Mouse (Mus musculus): ENCODE measurements around the gene Tbc1d22a. TPM values are rescaled to one million over a fixed set of nuclear protein-coding genes. Genes with fewer than 3 reads are reported as not detected.
A peak's percentile ranks its signal among the peaks of the same experiment; 100 is the strongest.

Gene Tbc1d22a
- polyA plus RNA-seq, 1 experiment from 2014 or later: 6.2 TPM

DNA sequence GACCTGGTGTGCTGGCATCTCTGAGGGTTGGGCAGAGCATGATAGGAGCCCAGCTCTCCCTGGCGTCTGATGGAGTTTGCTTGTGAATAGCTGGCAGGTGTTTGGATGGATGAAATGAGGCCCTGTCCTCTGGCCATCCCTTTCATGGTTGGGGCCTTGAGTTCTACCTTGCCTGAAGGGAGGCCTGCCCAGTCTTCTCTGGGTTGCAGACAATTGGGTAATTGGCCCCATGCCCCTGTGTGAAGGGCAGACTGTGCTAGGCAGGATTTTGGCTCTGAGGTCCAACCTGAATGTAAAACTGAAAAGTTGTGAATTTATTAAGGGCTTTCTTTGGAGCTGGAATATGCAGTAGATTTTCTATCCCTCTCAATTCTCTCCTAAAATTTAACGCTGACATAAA, 204.2 kb downstream of the Tbc1d22a start:
- Histone ChIP-seq H3K4me1 (ENCODE audit: control insufficient read depth, insufficient read depth, low read length) (no peaks in the 10 kb centered on the region), H3K4me3 (ENCODE audit: low read depth, low read length) (no peak overlapping the region), H3K27me3 (ENCODE audit: control insufficient read depth, insufficient read depth, low read length) (no peaks in the 10 kb centered on the region), H3K9me3 (replicated peaks; ENCODE audit: control insufficient read depth, low read length) (no peaks in the 10 kb centered on the region), H3K36me3 (replicated peaks; ENCODE audit: control insufficient read depth, insufficient read depth, low read depth, low read length) (no peaks in the 10 kb centered on the region), H3K4me2 (ENCODE audit: low read depth, low read length) (no peak overlapping the region), H3K9ac (replicated peaks; ENCODE audit: low read length) (no peak overlapping the region), H3K27ac (replicated peaks; ENCODE audit: low read depth, low read length) (no peak overlapping the region)
- no peak for DNase-seq (ENCODE audit: low spot score)
- 85% methylated on average over 2 of the region's 2 CpGs for WGBS
- no peak for ATAC-seq (replicated peaks; ENCODE audit: insufficient number of reproducible peaks, low FRiP score, low TSS enrichment, low read depth)

DNA sequence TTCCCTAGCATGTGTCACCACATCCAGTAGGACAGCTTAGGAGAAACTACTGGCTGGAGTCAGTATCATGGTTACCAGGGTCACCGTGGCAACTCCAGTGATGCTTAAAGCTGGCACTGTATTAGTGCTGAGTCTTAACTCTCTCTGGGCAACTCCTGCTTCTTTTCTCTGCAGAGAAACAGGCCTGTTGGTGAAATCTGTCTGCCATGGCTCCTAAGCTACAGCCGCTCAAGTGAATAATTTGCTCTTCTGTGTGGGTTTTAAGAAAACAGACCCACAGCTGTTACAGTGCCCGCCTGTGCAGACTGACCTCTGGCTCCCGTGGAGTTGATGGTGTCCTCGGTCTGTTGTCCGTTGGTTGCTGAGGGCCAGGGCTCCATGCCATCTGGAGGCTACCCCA, 205.4 kb downstream of the Tbc1d22a start:
- 82% methylated on average over 6 of the region's 6 CpGs for WGBS
- peak; percentile 42; the same call in 1 of the 2 replicates for ATAC-seq (replicated peaks; ENCODE audit: insufficient number of reproducible peaks, low FRiP score, low TSS enrichment, low read depth)
- H3K27ac ChIP-seq (replicated peaks; ENCODE audit: low read depth, low read length): no peak overlapping the region

DNA sequence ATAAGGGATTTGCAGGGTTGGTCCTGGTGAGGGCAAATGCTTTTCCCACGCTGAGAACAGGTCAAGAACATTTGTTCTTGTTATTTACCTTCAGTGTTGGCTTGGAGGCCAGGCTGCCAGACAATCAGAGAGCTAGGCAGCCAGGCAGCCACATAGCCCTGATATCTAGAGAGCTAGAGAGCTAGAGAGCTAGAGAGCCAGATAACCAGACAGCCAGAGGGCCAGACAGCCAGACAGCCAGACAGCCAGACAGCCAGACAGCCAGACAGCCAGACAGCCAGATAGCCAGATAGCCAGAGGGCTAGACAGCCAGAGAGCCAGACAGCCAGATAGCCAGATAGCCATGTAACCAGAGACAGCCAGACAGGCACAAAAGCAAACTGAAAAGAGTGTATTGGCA, 208.6 kb downstream of the Tbc1d22a start:
- Histone ChIP-seq H3K27ac (replicated peaks; ENCODE audit: low read depth, low read length) (no peak overlapping the region), H3K9me3 (replicated peaks; ENCODE audit: control insufficient read depth, low read length) (no peaks in the 10 kb centered on the region), H3K27me3 (ENCODE audit: control insufficient read depth, insufficient read depth, low read length) (no peaks in the 10 kb centered on the region), H3K4me1 (ENCODE audit: control insufficient read depth, insufficient read depth, low read length) (no peaks in the 10 kb centered on the region), H3K4me3 (ENCODE audit: low read depth, low read length) (no peak overlapping the region), H3K9ac (replicated peaks; ENCODE audit: low read length) (no peak overlapping the region), H3K4me2 (ENCODE audit: low read depth, low read length) (no peak overlapping the region), H3K36me3 (replicated peaks; ENCODE audit: control insufficient read depth, insufficient read depth, low read depth, low read length) (no peaks in the 10 kb centered on the region)
- ATAC-seq (replicated peaks; ENCODE audit: insufficient number of reproducible peaks, low FRiP score, low TSS enrichment, low read depth) (no peak), DNase-seq (ENCODE audit: low spot score) (no peak)
- 55% methylated on average over 1 of the region's 1 CpGs for WGBS

More for the DNA sequence above, 205.4 kb downstream of the Tbc1d22a start:
- Histone ChIP-seq H3K4me2 (ENCODE audit: low read depth, low read length) (no peak overlapping the region), H3K36me3 (replicated peaks; ENCODE audit: control insufficient read depth, insufficient read depth, low read depth, low read length) (no peaks in the 10 kb centered on the region), H3K4me1 (ENCODE audit: control insufficient read depth, insufficient read depth, low read length) (no peaks in the 10 kb centered on the region), H3K4me3 (ENCODE audit: low read depth, low read length) (no peak overlapping the region), H3K9me3 (replicated peaks; ENCODE audit: control insufficient read depth, low read length) (no peaks in the 10 kb centered on the region), H3K9ac (replicated peaks; ENCODE audit: low read length) (no peak overlapping the region), H3K27me3 (ENCODE audit: control insufficient read depth, insufficient read depth, low read length) (no peaks in the 10 kb centered on the region)
- DNase-seq (ENCODE audit: low spot score): no peak

DNA sequence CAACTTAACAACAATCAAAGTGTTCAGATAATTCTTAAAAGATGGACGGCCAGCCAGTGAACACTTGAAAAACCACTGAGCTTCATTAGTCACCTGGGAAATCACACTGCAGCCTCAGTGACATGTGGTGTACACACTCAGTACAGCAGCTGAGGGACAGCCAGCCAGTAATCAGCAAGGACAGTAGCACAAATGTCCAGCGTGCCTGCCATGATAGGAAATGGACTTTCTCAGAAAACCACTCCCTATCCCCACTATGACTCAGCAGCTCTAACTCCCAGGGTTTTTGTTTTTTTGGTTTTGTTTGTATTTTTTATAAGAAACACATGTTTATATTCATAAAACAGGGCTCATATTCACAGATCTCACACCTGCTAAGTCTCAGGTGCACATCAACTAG, 209.6 kb downstream of the Tbc1d22a start:
- Histone ChIP-seq H3K36me3 (replicated peaks; ENCODE audit: control insufficient read depth, insufficient read depth, low read depth, low read length) (no peaks in the 10 kb centered on the region), H3K27me3 (ENCODE audit: control insufficient read depth, insufficient read depth, low read length) (no peaks in the 10 kb centered on the region), H3K4me3 (ENCODE audit: low read depth, low read length) (no peak overlapping the region), H3K9ac (replicated peaks; ENCODE audit: low read length) (no peak overlapping the region), H3K4me1 (ENCODE audit: control insufficient read depth, insufficient read depth, low read length) (no peaks in the 10 kb centered on the region), H3K27ac (replicated peaks; ENCODE audit: low read depth, low read length) (no peak overlapping the region), H3K9me3 (replicated peaks; ENCODE audit: control insufficient read depth, low read length) (no peaks in the 10 kb centered on the region), H3K4me2 (ENCODE audit: low read depth, low read length) (no peak overlapping the region)
- 65% methylated on average over 2 of the region's 2 CpGs for WGBS
- ATAC-seq (replicated peaks; ENCODE audit: insufficient number of reproducible peaks, low FRiP score, low TSS enrichment, low read depth) (no peak), DNase-seq (ENCODE audit: low spot score) (no peak)

DNA sequence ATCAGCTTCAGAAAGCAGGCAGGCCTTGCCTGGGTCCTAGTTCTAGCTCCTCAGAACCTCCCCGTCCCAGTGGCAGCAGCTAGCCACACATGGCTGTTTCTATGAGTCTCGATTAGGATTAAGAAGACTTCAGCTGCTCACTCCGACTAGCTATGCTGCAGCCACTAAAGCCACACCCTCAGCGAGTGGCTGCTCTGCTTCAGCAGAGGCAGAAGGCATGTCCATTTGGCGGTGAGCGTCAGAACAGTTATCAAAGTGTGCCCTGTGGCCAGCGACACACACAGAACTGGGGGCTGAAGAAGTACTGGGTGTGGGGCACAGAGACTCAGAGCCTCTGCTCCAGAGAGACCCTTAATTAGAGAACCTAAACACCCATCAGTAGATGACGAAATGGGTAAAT, 210.7 kb downstream of the Tbc1d22a start:
- Histone ChIP-seq H3K27ac (replicated peaks; ENCODE audit: low read depth, low read length) (no peak overlapping the region), H3K27me3 (ENCODE audit: control insufficient read depth, insufficient read depth, low read length) (no peaks in the 10 kb centered on the region)
- WGBS: 69% methylated on average over 8 of the region's 8 CpGs

DNA sequence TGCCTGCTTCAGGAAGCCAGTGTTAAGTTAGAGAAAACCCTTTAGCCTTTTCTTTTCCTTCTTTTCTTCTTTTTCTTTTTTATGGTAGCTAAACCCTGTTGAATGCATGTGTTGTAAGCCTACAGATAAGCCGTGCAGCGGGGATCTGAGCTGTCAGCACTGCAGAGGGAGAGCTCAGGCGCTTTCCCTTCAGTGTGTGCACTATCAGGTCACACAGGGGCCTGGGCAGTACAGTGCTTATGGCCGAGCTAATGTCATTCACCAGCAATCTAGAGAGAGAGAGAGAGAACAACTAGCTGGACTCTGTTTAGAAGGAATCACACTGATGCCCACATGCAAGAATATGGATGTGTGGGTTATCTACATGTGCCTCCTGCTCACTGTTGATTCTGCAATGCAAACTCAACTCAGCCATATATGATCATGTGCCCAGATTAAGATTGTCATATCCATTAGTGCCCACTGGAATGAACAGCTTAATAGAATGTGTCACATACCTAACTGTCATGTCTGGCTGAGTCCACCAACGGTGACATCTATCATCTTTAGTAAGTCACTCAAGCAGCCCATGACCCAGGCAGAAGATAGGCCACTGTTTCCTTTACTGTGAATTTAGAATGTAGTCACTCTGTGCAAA, 212.2 kb downstream of the Tbc1d22a start:
- no peak overlapping the region for H3K9ac ChIP-seq (replicated peaks; ENCODE audit: low read length)
- no peaks in the 10 kb centered on the region for H3K9me3 ChIP-seq (replicated peaks; ENCODE audit: control insufficient read depth, low read length)
- ATAC-seq (replicated peaks; ENCODE audit: insufficient number of reproducible peaks, low FRiP score, low TSS enrichment, low read depth): no peak
- H3K36me3 ChIP-seq (replicated peaks; ENCODE audit: control insufficient read depth, insufficient read depth, low read depth, low read length): no peaks in the 10 kb centered on the region
- H3K4me3 ChIP-seq (ENCODE audit: low read depth, low read length): no peak overlapping the region
- H3K4me2 ChIP-seq (ENCODE audit: low read depth, low read length): no peak overlapping the region
- WGBS: 77% methylated on average over 5 of the region's 5 CpGs
- no peaks in the 10 kb centered on the region for H3K27me3 ChIP-seq (ENCODE audit: control insufficient read depth, insufficient read depth, low read length)
- H3K4me1 ChIP-seq (ENCODE audit: control insufficient read depth, insufficient read depth, low read length): no peaks in the 10 kb centered on the region
- DNase-seq (ENCODE audit: low spot score): no peak
- H3K27ac ChIP-seq (replicated peaks; ENCODE audit: low read depth, low read length): no peak overlapping the region

More for the DNA sequence above, 210.7 kb downstream of the Tbc1d22a start:
- DNase-seq (ENCODE audit: low spot score) (no peak), ATAC-seq (replicated peaks; ENCODE audit: insufficient number of reproducible peaks, low FRiP score, low TSS enrichment, low read depth) (no peak)
- Histone ChIP-seq H3K4me3 (ENCODE audit: low read depth, low read length) (no peak overlapping the region), H3K9ac (replicated peaks; ENCODE audit: low read length) (no peak overlapping the region), H3K4me2 (ENCODE audit: low read depth, low read length) (no peak overlapping the region), H3K4me1 (ENCODE audit: control insufficient read depth, insufficient read depth, low read length) (no peaks in the 10 kb centered on the region), H3K36me3 (replicated peaks; ENCODE audit: control insufficient read depth, insufficient read depth, low read depth, low read length) (no peaks in the 10 kb centered on the region), H3K9me3 (replicated peaks; ENCODE audit: control insufficient read depth, low read length) (no peaks in the 10 kb centered on the region)

DNA sequence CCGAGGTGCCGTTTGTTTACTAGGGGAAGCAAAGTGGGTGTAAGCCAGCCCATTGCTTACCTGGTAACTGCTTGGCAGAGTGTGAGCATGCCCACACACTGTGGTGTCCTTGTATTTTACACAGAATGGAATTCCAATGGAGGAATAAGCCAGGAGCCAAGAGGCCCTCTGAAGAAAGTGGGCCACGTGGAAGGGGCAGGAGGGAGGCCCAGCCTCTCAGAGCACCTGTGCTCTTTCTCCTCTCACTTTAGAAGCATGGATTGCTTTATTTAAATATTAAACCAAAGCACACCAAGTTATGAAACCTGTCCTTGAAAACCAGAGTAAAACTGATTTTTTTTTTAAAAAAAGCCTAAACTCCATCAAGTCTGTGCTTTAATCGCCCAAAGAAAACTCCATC, 213.2 kb downstream of the Tbc1d22a start:
- no peak overlapping the region for H3K4me2 ChIP-seq (ENCODE audit: low read depth, low read length)
- no peaks in the 10 kb centered on the region for H3K9me3 ChIP-seq (replicated peaks; ENCODE audit: control insufficient read depth, low read length)
- H3K36me3 ChIP-seq (replicated peaks; ENCODE audit: control insufficient read depth, insufficient read depth, low read depth, low read length): no peaks in the 10 kb centered on the region
- WGBS: 91% methylated on average over 4 of the region's 4 CpGs
- DNase-seq (ENCODE audit: low spot score) (no peak), ATAC-seq (replicated peaks; ENCODE audit: insufficient number of reproducible peaks, low FRiP score, low TSS enrichment, low read depth) (no peak)
- H3K4me3 ChIP-seq (ENCODE audit: low read depth, low read length): no peak overlapping the region
- H3K4me1 ChIP-seq (ENCODE audit: control insufficient read depth, insufficient read depth, low read length): no peaks in the 10 kb centered on the region
- no peak overlapping the region for H3K27ac ChIP-seq (replicated peaks; ENCODE audit: low read depth, low read length)
- no peak overlapping the region for H3K9ac ChIP-seq (replicated peaks; ENCODE audit: low read length)
- H3K27me3 ChIP-seq (ENCODE audit: control insufficient read depth, insufficient read depth, low read length): no peaks in the 10 kb centered on the region

DNA sequence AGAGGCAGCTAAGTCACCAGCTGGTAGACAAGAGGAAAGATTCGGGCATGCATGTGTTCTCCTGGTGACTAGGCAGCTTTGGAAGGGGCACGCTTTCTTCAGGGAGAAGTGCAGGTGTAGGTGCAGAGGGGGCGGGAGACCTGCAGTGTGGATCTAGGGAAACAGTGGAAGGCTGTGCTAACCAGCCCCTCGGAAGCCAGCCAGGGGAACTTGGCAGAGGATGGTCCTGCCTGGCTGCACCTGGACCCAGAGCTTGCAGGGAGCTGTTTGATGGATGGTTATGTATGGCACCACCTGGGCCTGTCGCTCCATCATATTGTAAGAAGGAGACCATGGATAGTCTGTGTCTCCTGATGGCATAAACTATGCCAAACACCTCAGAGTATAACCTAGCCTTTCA, 214.2 kb downstream of the Tbc1d22a start:
- no peaks in the 10 kb centered on the region for H3K9me3 ChIP-seq (replicated peaks; ENCODE audit: control insufficient read depth, low read length)
- H3K4me2 ChIP-seq (ENCODE audit: low read depth, low read length): no peak overlapping the region
- H3K4me3 ChIP-seq (ENCODE audit: low read depth, low read length): no peak overlapping the region
- H3K27ac ChIP-seq (replicated peaks; ENCODE audit: low read depth, low read length): no peak overlapping the region
- H3K36me3 ChIP-seq (replicated peaks; ENCODE audit: control insufficient read depth, insufficient read depth, low read depth, low read length): no peaks in the 10 kb centered on the region
- 78% methylated on average over 5 of the region's 5 CpGs for WGBS
- H3K4me1 ChIP-seq (ENCODE audit: control insufficient read depth, insufficient read depth, low read length): no peaks in the 10 kb centered on the region
- no peaks in the 10 kb centered on the region for H3K27me3 ChIP-seq (ENCODE audit: control insufficient read depth, insufficient read depth, low read length)
- H3K9ac ChIP-seq (replicated peaks; ENCODE audit: low read length): no peak overlapping the region
- ATAC-seq (replicated peaks; ENCODE audit: insufficient number of reproducible peaks, low FRiP score, low TSS enrichment, low read depth) (no peak), DNase-seq (ENCODE audit: low spot score) (no peak)
